Mouse (Mus musculus) forebrain, embryonic 16.5 days (tissue): ENCODE measurements at regions not wholly inside any gene's neighbourhood (a gene's known extent, or its start where the extent isn't known, plus 50 kb on each side); places are given as distances from the start of the nearest gene placed in this dataset.

Experiments used
- ATAC-seq: fragments of 200-750 bp; cut with Nextera tagmentation; 2 replicates; pipeline ENCODE4 v1.8.0; 2017; ENCODE audit warnings: mild to moderate bottlenecking, moderate library complexity
- H3K27ac ChIP-seq: fragments of 300-500 bp; sonication (generic); 2 replicates; pipeline ENCODE4 v1.5.1; 2014; ENCODE audit warnings: low read length, control low read depth
- H3K27me3 ChIP-seq: fragments of 300-500 bp; sonication (generic); replicated peaks from 2 replicates; pipeline ENCODE4 v1.6.1; 2014; ENCODE audit warnings: low read length; ENCODE audit not compliant: control insufficient read depth, insufficient read depth
- H3K36me3 ChIP-seq: fragments of 300-500 bp; sonication (generic); 2 replicates; pipeline ENCODE4 v1.6.1; 2014; ENCODE audit not compliant: control insufficient read depth, insufficient read depth
- H3K4me1 ChIP-seq: fragments of 300-500 bp; sonication (generic); replicated peaks from 2 replicates; pipeline ENCODE4 v1.6.1; 2014; ENCODE audit warnings: low read length; ENCODE audit not compliant: control insufficient read depth, insufficient read depth
- H3K4me2 ChIP-seq: fragments of 300-500 bp; sonication (generic); 2 replicates; pipeline ENCODE4 v1.6.1; 2014; ENCODE audit warnings: mild to moderate bottlenecking, low read length, control low read depth
- H3K4me3 ChIP-seq: fragments of 300-500 bp; sonication (generic); replicated peaks from 2 replicates; pipeline ENCODE4 v1.5.1; 2014; ENCODE audit warnings: mild to moderate bottlenecking, low read length, control low read depth
- H3K9ac ChIP-seq: fragments of 300-500 bp; sonication (generic); replicated peaks from 2 replicates; pipeline ENCODE4 v1.6.1; 2014; ENCODE audit warnings: low read depth, low read length, control low read depth
- H3K9me3 ChIP-seq: fragments of 300-500 bp; sonication (generic); 2 replicates; pipeline ENCODE4 v1.6.1; 2016; ENCODE audit warnings: low read length; ENCODE audit not compliant: control insufficient read depth
- WGBS: fragments of 180-500 bp; shearing (Covaris S2); extraction: QIAGEN DNeasy Blood & Tissue Kit; methylation state at CpG from one replicate; pipeline ENCODE4 v1.1.7; 2014; 5-methylcytosine and 5-hydroxymethylcytosine counted together

DNA sequence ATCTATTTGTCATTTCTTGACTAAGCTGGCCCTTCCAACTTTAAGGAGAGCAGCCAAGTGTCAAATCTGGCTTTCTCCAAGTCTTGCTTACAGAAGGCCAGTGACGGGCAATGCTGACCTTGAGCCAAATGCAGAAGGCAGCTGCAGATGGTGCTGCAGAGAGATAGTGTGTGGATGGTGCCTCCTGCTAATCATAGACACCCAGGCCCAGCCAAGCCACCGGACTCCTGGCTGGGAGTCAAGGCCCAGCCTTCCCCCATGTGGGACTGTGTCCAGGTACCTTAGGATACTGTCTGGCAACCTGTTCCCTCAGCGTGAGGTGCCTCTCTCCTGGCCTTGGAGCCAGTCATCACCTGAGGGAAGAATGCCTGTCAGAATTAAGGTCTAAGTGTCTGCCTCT, 319.3 kb downstream of the En1 start:
- Histone ChIP-seq H3K27me3 (no peaks in the 10 kb centered on the region), H3K4me1 (no peaks in the 10 kb centered on the region), H3K4me3 (no peak overlapping the region), H3K27ac (no peak overlapping the region), H3K36me3 (no peaks in the 10 kb centered on the region), H3K4me2 (no peak overlapping the region), H3K9ac (no peak overlapping the region), H3K9me3 (no peaks in the 10 kb centered on the region)
- 73% methylated on average over 3 of the region's 3 CpGs for WGBS
- ATAC-seq, result no peak

DNA sequence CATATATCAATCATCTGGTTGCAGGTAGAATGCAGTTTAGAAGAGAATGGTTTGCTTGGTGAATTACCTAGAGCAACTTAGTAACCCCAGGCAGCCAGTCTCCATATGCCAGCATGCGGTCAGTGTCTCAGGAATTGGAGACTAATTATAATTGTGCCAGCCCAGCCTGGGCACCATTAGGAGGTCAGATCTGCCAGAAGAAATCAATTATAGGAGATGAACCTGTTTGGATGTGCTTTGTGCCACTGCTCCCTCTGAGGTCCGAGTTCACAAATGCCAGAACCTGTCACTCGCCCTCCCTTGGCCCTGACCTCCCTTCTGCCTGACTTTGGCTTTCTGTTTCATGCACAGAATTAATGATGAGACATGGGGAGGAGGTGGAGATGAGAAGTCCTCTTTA, 323.1 kb downstream of the En1 start:
- WGBS, result 79% methylated on average over 3 of the region's 3 CpGs

GRCm38 (mm10) chr1:120930141-120930540, 327.9 kb downstream of the En1 start:
- Histone ChIP-seq H3K36me3 (no peaks in the 10 kb centered on the region), H3K27me3 (no peaks in the 10 kb centered on the region), H3K27ac (no peak overlapping the region), H3K4me3 (no peak overlapping the region), H3K4me1 (no peaks in the 10 kb centered on the region), H3K9me3 (no peaks in the 10 kb centered on the region), H3K9ac (no peak overlapping the region), H3K4me2 (no peak overlapping the region)
- no peak for ATAC-seq
- 64% methylated on average over 7 of the region's 7 CpGs for WGBS

More for the DNA sequence above, 323.1 kb downstream of the En1 start:
- Histone ChIP-seq H3K4me2 (no peak overlapping the region), H3K9ac (no peak overlapping the region), H3K4me3 (no peak overlapping the region), H3K27ac (no peak overlapping the region), H3K4me1 (no peaks in the 10 kb centered on the region), H3K9me3 (no peaks in the 10 kb centered on the region), H3K27me3 (no peaks in the 10 kb centered on the region), H3K36me3 (no peaks in the 10 kb centered on the region)
- no peak for ATAC-seq

DNA sequence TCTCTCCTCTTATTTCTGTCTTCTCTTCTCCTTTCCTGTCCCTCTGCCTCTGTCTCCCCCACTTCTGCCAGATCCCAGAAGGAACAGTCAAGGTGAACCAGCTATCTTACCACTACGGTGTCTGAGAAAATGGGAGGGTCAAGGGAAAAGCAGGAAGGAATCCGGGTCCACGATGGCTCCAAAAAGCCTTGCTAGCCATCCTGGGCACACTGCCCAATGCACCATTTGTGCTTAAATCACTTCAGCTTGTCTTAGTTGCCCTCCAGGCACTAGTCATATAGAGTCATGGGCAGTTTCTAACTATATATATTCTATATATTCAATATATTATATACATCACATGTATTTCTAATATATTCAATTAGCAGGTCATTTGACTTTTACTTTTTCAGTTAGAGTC, 333.1 kb downstream of the En1 start:
- ATAC-seq, result no peak
- WGBS, result 78% methylated on average over 3 of the region's 3 CpGs
- Histone ChIP-seq H3K9me3 (no peaks in the 10 kb centered on the region), H3K4me1 (no peaks in the 10 kb centered on the region), H3K4me3 (no peak overlapping the region), H3K4me2 (no peak overlapping the region), H3K9ac (no peak overlapping the region), H3K27me3 (no peaks in the 10 kb centered on the region), H3K27ac (no peak overlapping the region), H3K36me3 (no peaks in the 10 kb centered on the region)

GRCm38 (mm10) chr1:120943711-120944110, 341.5 kb downstream of the En1 start:
- ATAC-seq, result no peak
- no peak overlapping the region for H3K27ac ChIP-seq
- no peak overlapping the region for H3K4me2 ChIP-seq
- H3K9me3 ChIP-seq, result no peaks in the 10 kb centered on the region
- no peak overlapping the region for H3K4me3 ChIP-seq
- 89% methylated on average over 4 of the region's 4 CpGs for WGBS
- no peak overlapping the region for H3K9ac ChIP-seq
- no peaks in the 10 kb centered on the region for H3K27me3 ChIP-seq
- H3K4me1 ChIP-seq, result no peaks in the 10 kb centered on the region
- H3K36me3 ChIP-seq, result no peaks in the 10 kb centered on the region

DNA sequence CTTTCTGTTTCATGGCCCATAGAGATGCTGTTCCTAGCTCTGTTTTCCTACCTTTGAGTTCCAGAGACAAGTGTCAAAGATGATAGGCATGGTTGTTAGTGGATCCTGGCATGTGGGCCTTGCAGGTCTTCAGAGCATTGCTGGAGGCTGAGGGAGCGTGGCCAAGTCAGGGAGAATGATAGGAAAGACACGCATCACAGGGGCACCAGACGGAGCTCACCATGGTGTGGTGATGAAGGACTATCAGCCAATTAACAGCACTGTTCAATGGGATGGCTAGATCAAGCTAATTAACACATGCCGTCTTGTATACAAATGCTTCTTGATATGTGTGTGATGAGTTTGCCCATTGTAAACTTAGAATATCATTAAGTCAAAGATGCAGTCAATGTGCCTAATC, 344.1 kb downstream of the En1 start:
- no peak overlapping the region for H3K9ac ChIP-seq
- H3K9me3 ChIP-seq, result no peaks in the 10 kb centered on the region
- H3K36me3 ChIP-seq, result no peaks in the 10 kb centered on the region
- H3K4me2 ChIP-seq, result no peak overlapping the region
- H3K4me3 ChIP-seq, result no peak overlapping the region
- WGBS, result 44% methylated on average over 4 of the region's 4 CpGs
- peak; percentile 38; the same call in 1 of the 2 replicates for ATAC-seq
- H3K27ac ChIP-seq, result no peak overlapping the region
- H3K4me1 ChIP-seq, result no peaks in the 10 kb centered on the region
- H3K27me3 ChIP-seq, result no peaks in the 10 kb centered on the region

- peaks cover 5% of the 10 kb centered on the region; the same call in 1 of the 2 replicates for H3K4me1 ChIP-seq
- H3K27me3 ChIP-seq, result no peaks in the 10 kb centered on the region
- 63% methylated on average over 1 of the region's 1 CpGs for WGBS
- no peaks in the 10 kb centered on the region for H3K9me3 ChIP-seq
- no peak for ATAC-seq
- H3K4me3 ChIP-seq, result no peak overlapping the region
- H3K36me3 ChIP-seq, result no peaks in the 10 kb centered on the region
- no peak overlapping the region for H3K27ac ChIP-seq
- H3K9ac ChIP-seq, result no peak overlapping the region
- no peak overlapping the region for H3K4me2 ChIP-seq
These were observed 359.0 kb downstream of the En1 start for GRCm38 (mm10) chr1:120961235-120961634.

- Histone ChIP-seq H3K4me2 (no peak overlapping the region), H3K4me1 (peaks cover 5% of the 10 kb centered on the region; the same call in 1 of the 2 replicates), H3K9ac (no peak overlapping the region), H3K27ac (no peak overlapping the region), H3K9me3 (no peaks in the 10 kb centered on the region), H3K36me3 (no peaks in the 10 kb centered on the region), H3K27me3 (no peaks in the 10 kb centered on the region), H3K4me3 (no peak overlapping the region)
- WGBS, result 7% methylated on average over 8 of the region's 8 CpGs
- ATAC-seq, result no peak
These were observed 359.8 kb downstream of the En1 start for GRCm38 (mm10) chr1:120961984-120962383.

- Histone ChIP-seq H3K9ac (no peak overlapping the region; the same call in 1 of the 2 replicates), H3K9me3 (no peaks in the 10 kb centered on the region), H3K27me3 (no peaks in the 10 kb centered on the region), H3K27ac (no peak overlapping the region), H3K36me3 (no peaks in the 10 kb centered on the region), H3K4me2 (peak overlapping the region; percentile 54), H3K4me3 (peak overlapping the region; percentile 30), H3K4me1 (peaks cover 5% of the 10 kb centered on the region; the same call in 1 of the 2 replicates)
- 0 out of 2 replicates have a peak, but pooled peaks have one; percentile 54 for ATAC-seq
- 29% methylated on average over 14 of the region's 14 CpGs for WGBS
These were observed 361.4 kb downstream of the En1 start for GRCm38 (mm10) chr1:120963477-120964178.

DNA sequence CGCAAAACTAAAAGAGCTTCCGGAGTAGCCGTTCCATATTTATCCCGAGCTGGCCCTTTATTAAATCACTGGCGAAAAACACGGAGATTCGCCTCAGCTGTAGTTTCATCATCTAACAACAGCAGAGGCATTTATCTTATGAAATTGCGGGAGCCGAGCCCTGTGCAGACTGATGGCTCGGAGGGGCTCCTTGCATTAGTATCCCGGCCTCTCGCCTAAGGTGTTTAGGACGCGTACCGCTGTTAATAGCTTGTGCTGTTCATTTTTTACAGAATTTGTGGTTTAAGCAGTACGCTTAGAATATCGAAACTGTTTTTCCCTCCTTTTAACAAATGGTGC, 361.9 kb downstream of the En1 start:
- peaks cover 5% of the 10 kb centered on the region; the same call in 1 of the 2 replicates for H3K4me1 ChIP-seq
- 42% methylated on average over 17 of the region's 17 CpGs for WGBS
- peak overlapping the region; percentile 30 for H3K4me3 ChIP-seq
- H3K27me3 ChIP-seq, result no peaks in the 10 kb centered on the region
- no peak overlapping the region for H3K27ac ChIP-seq
- no peak for ATAC-seq
- H3K9me3 ChIP-seq, result no peaks in the 10 kb centered on the region
- H3K4me2 ChIP-seq, result peak overlapping the region; percentile 54
- H3K9ac ChIP-seq, result no peak overlapping the region; the same call in 1 of the 2 replicates
- H3K36me3 ChIP-seq, result no peaks in the 10 kb centered on the region
